Mouse (Mus musculus): ENCODE results near the gene Lrrc8d. TPM values are rescaled to one million over a fixed set of nuclear protein-coding genes. Genes with fewer than 3 reads are reported as not detected.

The Lrrc8d gene
- not detected in 2 replicates for polyA plus RNA-seq (2012)

GRCm38 (mm10) chr5:105699141-105700069 is at the start of gene Lrrc8d:
Lrrc8d (plus strand) TSS chr5:105699969.
- TF ChIP-seq GATA1 (IDR thresholded peaks at IDR 0.05; ENCODE audit: low read length), result no peak

- TF ChIP-seq GATA1 (IDR thresholded peaks at IDR 0.05; ENCODE audit: low read length), result no peak
Observed at GRCm38 (mm10) chr5:105650728-105651479, 48.9 kb upstream of the Lrrc8d start.

- no peak for TF ChIP-seq GATA1 (IDR thresholded peaks at IDR 0.05; ENCODE audit: low read length)
Observed at GRCm38 (mm10) chr5:105651561-105651991, 48.2 kb upstream of the Lrrc8d start.

DNA sequence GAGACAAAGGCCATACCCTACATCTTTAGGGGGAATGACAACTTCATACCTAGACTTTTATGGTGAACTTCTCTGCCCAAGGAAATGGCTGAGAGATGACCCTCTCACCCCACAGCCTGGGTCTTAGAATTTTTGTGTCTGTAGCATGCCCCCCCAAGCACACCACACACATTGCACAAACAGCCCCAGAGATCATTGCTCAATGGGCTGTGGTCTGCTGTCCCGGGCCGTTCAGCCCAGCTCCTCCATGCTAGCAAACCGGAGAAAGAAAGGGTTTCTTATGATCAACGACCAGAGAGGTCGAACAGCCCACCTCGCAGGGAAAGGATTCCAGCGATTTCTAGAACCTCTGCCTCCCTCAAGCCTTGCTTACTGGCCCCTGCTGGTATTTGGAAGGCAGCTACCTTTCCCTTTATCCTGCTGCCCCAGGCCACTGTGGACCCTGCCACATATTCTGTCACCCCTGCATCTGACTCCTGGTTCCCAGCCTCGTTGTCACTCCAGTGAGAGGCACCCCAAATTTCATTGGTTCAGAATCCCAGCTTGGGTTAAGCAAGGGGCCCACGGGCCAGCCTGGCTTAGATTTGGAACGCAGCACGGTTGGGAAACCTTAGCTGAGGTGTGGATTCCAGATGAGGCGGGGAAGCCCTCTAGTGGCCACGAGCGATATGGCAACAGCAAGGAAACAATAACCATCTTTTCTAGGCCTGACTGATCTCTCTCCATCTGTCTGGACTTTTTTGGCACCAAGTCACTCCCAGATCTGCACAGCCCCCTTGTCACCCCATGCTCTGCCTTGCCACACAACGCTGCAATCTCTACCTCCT is 45.3 kb upstream of the Lrrc8d start:
- no peak for TF ChIP-seq GATA1 (IDR thresholded peaks at IDR 0.05; ENCODE audit: low read length)

DNA sequence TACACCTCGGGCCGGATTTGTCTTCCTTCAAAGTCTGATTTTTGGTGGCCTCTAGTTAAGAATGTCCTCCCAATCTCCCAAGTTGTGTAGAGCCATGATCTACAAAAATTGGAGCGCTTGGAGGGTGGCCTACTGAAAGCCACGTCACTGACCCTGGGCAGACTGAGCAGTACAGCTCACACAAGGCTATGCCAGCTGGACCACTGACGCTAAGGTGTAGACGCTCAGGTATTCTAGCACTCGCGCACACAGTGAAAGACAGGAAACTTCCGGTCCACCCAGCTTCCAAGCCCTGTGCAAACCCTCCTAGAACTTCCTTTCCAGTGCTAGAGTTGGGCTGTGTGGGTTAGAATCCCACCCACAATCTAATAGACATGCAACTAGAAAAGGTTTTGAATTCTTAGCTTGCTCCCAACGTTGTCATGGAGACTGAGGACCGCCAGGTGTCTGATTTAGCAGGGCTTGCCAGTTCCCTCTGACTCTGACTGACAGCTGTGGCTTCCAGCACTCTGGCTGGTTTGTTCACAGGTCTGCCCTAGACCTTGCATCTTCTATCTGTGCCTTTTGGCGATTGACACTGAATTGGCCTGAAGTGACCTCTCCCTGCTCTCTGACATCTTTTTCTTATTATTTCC is 44.6 kb upstream of the Lrrc8d start:
- TF ChIP-seq GATA1 (IDR thresholded peaks at IDR 0.05; ENCODE audit: low read length), result no peak

DNA sequence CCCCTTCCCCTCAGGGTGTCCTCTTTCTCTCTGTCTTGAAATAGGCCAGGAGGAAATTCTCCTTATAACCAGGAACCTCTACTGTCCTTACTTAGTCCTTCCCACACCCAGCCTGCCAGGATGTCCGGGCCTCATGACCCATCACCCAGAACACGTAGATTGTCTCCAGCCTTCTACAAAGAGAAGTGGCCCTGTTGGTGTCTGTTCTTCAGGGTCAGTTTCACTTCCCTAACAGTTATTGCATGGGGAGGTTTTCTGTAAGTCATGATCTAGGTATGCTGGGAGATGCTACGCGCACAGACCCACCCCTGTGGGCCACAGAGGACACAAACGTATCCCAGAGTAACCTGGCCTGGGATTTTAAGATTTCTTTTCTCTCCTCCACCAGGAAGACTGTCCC is 37.9 kb upstream of the Lrrc8d start:
- TF ChIP-seq GATA1 (IDR thresholded peaks at IDR 0.05; ENCODE audit: low read length), result no peak

DNA sequence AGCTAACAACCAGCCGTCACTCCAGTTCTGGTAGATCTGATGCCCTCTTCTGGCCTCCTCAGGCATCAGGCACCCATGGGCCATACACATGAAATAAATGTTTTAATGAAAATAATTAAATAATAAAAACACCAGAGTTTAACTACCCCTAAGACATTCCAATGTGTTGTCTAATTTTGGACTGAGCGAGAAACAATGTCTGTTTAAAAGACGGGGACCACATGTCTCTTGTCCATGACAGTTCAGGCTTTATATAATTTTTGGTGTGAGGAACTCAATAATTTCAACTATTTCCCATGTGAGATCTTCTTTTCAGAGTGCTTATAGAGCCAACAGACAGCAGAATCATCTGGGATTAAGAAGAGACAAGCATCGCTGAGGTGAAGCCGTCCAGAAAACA is 32.8 kb upstream of the Lrrc8d start:
- no peak for TF ChIP-seq GATA1 (IDR thresholded peaks at IDR 0.05; ENCODE audit: low read length)

DNA sequence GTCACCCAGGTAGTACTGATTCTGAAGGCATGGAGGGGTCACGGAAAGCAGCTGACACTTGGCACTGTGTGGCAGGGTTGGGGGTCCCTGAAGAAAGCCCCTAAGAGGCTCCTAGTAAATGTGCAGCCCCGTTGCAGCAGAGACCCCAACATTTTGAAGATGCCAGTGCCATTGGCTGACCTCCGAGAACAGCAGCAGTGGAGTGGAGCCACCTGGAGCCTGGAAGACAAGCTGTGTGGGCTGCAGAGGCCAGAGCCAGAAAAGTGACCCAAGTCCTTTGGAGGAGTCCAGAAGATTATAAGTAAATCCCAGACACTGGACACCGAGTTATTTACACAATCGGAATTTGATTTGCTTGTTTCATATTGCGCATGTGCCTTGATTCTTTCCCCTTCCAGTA is 32.4 kb upstream of the Lrrc8d start:
- no peak for TF ChIP-seq GATA1 (IDR thresholded peaks at IDR 0.05; ENCODE audit: low read length)

- TF ChIP-seq GATA1 (IDR thresholded peaks at IDR 0.05; ENCODE audit: low read length), result no peak
Observed at GRCm38 (mm10) chr5:105669086-105669485, 30.7 kb upstream of the Lrrc8d start.

- TF ChIP-seq GATA1 (IDR thresholded peaks at IDR 0.05; ENCODE audit: low read length), result no peak
Observed at GRCm38 (mm10) chr5:105669508-105670353, 30.0 kb upstream of the Lrrc8d start.

DNA sequence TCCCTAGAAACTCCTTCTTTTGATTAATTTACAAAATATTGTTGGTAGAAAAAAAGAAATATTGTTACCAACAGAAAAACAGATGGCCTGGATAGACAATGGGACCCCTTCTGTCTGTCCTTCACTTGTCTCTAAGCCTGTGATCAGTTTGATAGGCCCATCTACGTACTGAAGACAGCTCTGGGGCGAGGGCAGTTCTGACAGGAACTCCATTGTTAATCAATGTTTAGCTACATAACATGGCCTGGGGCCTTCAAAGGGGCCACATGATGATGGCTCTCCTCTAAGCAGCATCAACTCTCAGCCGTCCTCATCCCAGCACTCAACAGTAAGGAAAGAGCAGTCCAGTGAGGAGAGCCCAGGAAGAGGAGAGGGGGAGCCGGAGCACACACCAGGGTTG is 27.4 kb upstream of the Lrrc8d start:
- no peak for TF ChIP-seq GATA1 (IDR thresholded peaks at IDR 0.05; ENCODE audit: low read length)

DNA sequence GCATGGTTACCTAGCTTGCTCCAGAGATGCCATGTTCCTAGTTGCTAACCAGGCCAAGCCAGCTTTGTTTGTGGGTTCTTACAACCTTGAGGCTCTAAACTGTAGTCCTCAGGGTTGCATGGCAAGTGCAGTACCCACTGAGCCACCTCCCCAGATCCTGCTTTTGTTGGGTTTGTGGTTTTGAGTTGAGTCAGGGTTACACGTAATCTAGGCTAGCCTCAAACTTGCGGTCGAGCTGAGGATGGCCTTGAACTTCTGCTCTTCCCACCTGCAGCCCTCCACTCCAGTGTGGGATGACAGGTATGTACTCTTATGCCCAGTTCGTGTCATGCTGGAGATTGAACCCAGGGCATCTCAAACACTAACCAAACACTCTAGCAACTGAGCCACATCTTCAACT is 24.3 kb upstream of the Lrrc8d start:
- TF ChIP-seq GATA1 (IDR thresholded peaks at IDR 0.05; ENCODE audit: low read length), result no peak

GRCm38 (mm10) chr5:105677071-105677470 is 22.7 kb upstream of the Lrrc8d start:
- TF ChIP-seq GATA1 (IDR thresholded peaks at IDR 0.05; ENCODE audit: low read length), result no peak

DNA sequence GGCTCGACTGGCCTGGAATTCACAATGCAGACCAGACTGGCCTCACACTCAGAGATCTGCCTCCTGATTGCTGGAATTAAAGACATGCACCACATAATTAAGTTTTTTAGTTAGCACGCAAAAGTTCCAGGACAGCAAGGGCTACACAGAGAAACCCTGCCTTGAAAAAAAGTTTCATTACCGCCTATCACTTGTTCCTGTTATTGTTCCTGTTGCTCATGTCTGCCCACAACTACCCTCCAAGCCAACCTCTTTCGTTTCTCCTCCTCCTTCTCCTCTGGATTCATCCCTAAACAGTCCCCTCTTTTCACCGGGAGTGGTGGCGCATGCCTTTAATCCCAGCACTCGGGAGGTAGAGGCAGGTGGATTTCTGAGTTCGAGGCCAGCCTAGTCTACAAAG is 21.5 kb upstream of the Lrrc8d start:
- TF ChIP-seq GATA1 (IDR thresholded peaks at IDR 0.05; ENCODE audit: low read length), result no peak
